Mouse (Mus musculus) forebrain, embryonic 10.5 days (tissue): ENCODE data around the gene Supt5. TPM values are rescaled to one million over a fixed set of nuclear protein-coding genes. Genes with fewer than 3 reads are reported as not detected.

Experiments
- DNase-seq: peaks from one replicate; pipeline ENCODE4 v3.0.0-alpha.2; 2017; ENCODE audit warnings: low spot score; ENCODE audit errors: extremely low spot score
- H3K27ac ChIP-seq: fragments of 300-500 bp; sonication (generic); 2 replicates; pipeline ENCODE4 v1.5.1; 2016; ENCODE audit warnings: mild to moderate bottlenecking
- H3K27me3 ChIP-seq: fragments of 300-500 bp; sonication (generic); 2 replicates; pipeline ENCODE4 v1.6.1; 2016; ENCODE audit warnings: mild to moderate bottlenecking; ENCODE audit not compliant: poor library complexity, severe bottlenecking
- H3K36me3 ChIP-seq: fragments of 300-500 bp; sonication (generic); replicated peaks from 2 replicates; pipeline ENCODE4 v1.6.1; 2016; ENCODE audit warnings: mild to moderate bottlenecking, moderate library complexity
- H3K4me1 ChIP-seq: fragments of 300-500 bp; sonication (generic); 2 replicates; pipeline ENCODE4 v1.6.1; 2016
- H3K4me3 ChIP-seq: fragments of 300-500 bp; sonication (generic); 2 replicates; pipeline ENCODE4 v1.5.1; 2016; ENCODE audit warnings: mild to moderate bottlenecking, moderate library complexity
- H3K9me3 ChIP-seq: fragments of 300-500 bp; sonication (generic); 2 replicates; pipeline ENCODE4 v1.6.1; 2016; ENCODE audit warnings: mild to moderate bottlenecking, moderate library complexity
- WGBS: fragments of 180-500 bp; shearing (Covaris S2); methylation state at CpG from one replicate; pipeline ENCODE4 v1.1.7; 2016; 5-methylcytosine and 5-hydroxymethylcytosine counted together
- polyA plus RNA-seq: library from polyadenylated mRNA; unstranded; fragments of >200 nt; fragmentation: Nextera tagmentation; extraction: Ambion mirVana; gene quantifications from 2 replicates; pipeline ENCODE4 v1.2.1, GENCODE M21; 2016

Gene Supt5
- polyA plus RNA-seq, 1 experiment from 2014 or later: 118 TPM

DNA sequence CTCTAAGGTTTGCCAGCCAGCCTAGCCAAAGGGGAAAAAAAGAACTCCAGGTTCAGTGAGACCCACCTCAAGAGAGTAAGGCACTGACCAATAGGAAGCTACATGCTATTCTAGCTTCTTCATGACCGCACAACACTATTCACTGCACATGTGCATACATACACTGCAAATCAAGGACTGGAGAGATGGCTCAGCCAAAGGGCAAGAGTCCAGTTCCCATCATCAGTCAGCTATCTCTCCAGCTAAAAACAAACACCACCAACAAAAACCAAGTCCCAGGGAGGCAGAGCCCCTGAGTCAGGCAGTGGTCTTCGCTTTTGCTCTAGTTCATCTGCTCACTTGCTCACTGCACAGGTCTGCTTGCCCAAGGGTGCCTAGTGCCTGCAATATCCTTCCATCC, 10.3 kb downstream of the Supt5 start:
- no peak overlapping the region for H3K4me3 ChIP-seq
- H3K27me3 ChIP-seq: no peaks in the 10 kb centered on the region
- H3K36me3 ChIP-seq: peaks cover 100% of the 10 kb centered on the region
- DNase-seq: no peak
- H3K9me3 ChIP-seq: no peaks in the 10 kb centered on the region
- WGBS: 98% methylated on average over 2 of the region's 2 CpGs
- no peaks in the 10 kb centered on the region for H3K4me1 ChIP-seq
- H3K27ac ChIP-seq: no peak overlapping the region

- Histone ChIP-seq H3K36me3 (peaks cover 100% of the 10 kb centered on the region), H3K9me3 (no peaks in the 10 kb centered on the region), H3K4me1 (no peaks in the 10 kb centered on the region), H3K27ac (no peak overlapping the region), H3K4me3 (no peak overlapping the region), H3K27me3 (no peaks in the 10 kb centered on the region)
- 79% methylated on average over 4 of the region's 4 CpGs for WGBS
- no peak for DNase-seq
Measured at GRCm38 (mm10) chr7:28326457-28326856, 12.1 kb downstream of the Supt5 start.

DNA sequence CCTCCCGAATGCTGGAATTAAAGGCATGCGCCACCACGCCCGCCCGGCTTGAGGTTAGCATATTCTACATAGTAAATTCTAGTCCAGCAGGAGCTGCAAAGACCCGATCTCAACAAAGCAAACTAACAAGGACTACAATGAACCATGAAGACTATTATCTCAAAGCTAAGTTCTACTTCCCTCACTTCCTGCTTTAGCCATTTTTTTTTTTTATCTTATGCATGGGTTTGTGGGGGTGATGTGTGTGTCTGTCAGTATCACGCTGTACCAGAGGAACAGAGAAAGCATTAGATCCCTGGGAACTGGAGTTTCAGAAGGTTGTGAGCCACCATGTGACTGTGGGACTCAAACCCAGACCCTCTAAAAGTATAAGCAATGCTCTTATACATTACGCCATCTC, 13.3 kb downstream of the Supt5 start:
- DNase-seq: no peak
- Histone ChIP-seq H3K4me1 (no peaks in the 10 kb centered on the region), H3K36me3 (peaks cover 100% of the 10 kb centered on the region), H3K27ac (no peak overlapping the region), H3K9me3 (no peaks in the 10 kb centered on the region), H3K4me3 (no peak overlapping the region), H3K27me3 (no peaks in the 10 kb centered on the region)
- 91% methylated on average over 8 of the region's 8 CpGs for WGBS

DNA sequence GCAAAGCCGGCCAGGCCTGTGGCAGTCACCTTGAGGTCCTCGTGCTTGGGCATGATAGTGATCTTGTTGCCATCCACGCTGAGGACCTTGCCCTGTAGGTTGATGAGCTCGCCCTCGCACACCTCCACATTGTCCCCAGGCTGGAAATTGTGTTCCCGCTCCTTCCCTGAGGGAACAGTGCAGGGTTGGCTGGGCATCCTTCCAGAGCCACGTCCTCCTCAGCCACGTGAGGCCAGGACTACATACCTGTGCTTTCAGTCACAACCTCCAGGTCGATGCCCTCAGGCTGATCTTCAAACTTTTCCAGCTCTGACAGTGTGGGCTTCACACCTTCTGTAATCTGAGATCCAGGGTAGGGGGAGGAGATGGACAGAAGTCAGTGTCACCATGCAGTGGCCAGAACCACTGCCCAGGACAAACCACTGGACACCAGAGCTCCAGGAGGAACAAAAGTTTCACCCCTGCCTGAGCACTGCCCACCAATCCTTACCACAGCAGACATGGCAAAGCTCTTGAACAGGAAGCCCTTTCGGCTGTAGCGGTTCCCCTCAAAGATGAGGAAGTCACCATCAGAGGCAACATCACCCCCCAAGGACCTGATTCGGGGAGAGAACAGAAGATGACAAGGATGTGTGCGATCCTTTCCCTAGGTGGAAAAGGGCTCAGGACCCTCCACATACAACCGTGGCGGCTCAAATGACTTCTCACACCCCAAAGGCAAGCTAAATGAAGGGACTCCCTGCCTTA, 16.4 kb downstream of the Supt5 start:
- peaks cover 100% of the 10 kb centered on the region for H3K36me3 ChIP-seq
- no peak overlapping the region for H3K4me3 ChIP-seq
- no peak overlapping the region for H3K27ac ChIP-seq
- DNase-seq: no peak
- no peaks in the 10 kb centered on the region for H3K4me1 ChIP-seq
- no peaks in the 10 kb centered on the region for H3K27me3 ChIP-seq
- 95% methylated on average over 15 of the region's 15 CpGs for WGBS
- no peaks in the 10 kb centered on the region for H3K9me3 ChIP-seq

GRCm38 (mm10) chr7:28318714-28319113, 19.8 kb downstream of the Supt5 start:
- Histone ChIP-seq H3K27me3 (no peaks in the 10 kb centered on the region), H3K36me3 (peaks cover 99% of the 10 kb centered on the region), H3K27ac (no peak overlapping the region), H3K4me3 (no peak overlapping the region), H3K9me3 (no peaks in the 10 kb centered on the region), H3K4me1 (no peaks in the 10 kb centered on the region)
- WGBS: 95% methylated on average over 17 of the region's 17 CpGs
- no peak for DNase-seq

- Histone ChIP-seq H3K9me3 (no peaks in the 10 kb centered on the region), H3K36me3 (peaks cover 92% of the 10 kb centered on the region), H3K4me3 (no peak overlapping the region), H3K4me1 (no peaks in the 10 kb centered on the region), H3K27me3 (no peaks in the 10 kb centered on the region), H3K27ac (no peak overlapping the region)
- no peak for DNase-seq
- 92% methylated on average over 3 of the region's 3 CpGs for WGBS
Measured at GRCm38 (mm10) chr7:28318036-28318435, 20.5 kb downstream of the Supt5 start.

- under 1% methylated on average over 45 of the region's 45 CpGs for WGBS
Measured at GRCm38 (mm10) chr7:28311926-28312543, 26.5 kb downstream of the Supt5 start, which contains the start of gene Timm50. Gene Timm50, minus strand, starts transcription at chr7:28312072.

DNA sequence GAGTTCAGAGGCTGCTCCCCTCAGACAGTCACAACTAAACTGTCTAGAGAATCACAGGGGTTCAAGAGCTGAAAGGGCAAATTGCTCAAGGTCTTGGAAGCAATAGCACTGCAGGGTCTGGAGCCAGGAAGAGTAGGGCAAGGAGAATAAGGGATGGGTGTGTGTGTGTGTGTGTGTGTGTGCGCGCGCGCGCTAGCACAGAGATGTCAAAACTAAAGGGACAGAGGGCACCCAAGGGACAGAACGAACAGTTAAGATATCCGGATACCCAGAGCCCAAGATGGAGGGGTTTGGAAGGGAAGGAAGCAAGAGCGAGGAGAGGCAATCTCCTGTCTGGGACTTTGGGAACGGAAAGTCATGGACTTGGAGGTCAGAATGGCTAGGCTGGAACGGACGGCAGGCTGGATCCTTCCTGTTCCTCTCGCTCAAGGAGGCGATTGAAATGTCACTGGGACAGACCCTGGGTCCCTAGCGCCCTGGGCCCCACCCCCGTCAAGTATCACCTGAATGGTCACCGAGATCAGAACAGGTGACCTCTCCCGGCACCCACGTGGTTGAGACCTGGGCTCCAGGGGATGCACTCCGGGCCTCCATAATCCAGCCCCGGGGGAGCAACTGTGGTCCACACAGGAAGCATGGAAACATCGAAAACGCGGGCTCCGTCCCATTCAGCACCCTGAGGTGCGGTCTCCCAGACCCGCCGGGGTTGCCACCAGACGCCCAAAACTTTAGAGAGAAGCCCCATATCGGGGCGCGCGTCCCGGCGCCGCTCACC, 27.2 kb downstream of the Supt5 start:
- H3K36me3 ChIP-seq: peaks cover 70% of the 10 kb centered on the region
- H3K27ac ChIP-seq: peak overlapping the region; percentile 94
- no peaks in the 10 kb centered on the region for H3K9me3 ChIP-seq
- DNase-seq: no peak
- peak overlapping the region; percentile 67 for H3K4me3 ChIP-seq
- H3K4me1 ChIP-seq: peaks cover 26% of the 10 kb centered on the region
- H3K27me3 ChIP-seq: no peaks in the 10 kb centered on the region
- 6% methylated on average over 35 of the region's 35 CpGs for WGBS

More at GRCm38 (mm10) chr7:28311926-28312543, 26.5 kb downstream of the Supt5 start, which contains the start of gene Timm50:
- Histone ChIP-seq H3K4me3 (peak within 1 kb of the TSS; percentile 67), H3K27ac (peak within 1 kb of the TSS; percentile 94), H3K4me1 (peaks cover 26% of the 10 kb centered on the region), H3K27me3 (no peaks in the 10 kb centered on the region), H3K36me3 (peaks cover 70% of the 10 kb centered on the region), H3K9me3 (no peaks in the 10 kb centered on the region)
- peak; percentile 94 for DNase-seq

DNA sequence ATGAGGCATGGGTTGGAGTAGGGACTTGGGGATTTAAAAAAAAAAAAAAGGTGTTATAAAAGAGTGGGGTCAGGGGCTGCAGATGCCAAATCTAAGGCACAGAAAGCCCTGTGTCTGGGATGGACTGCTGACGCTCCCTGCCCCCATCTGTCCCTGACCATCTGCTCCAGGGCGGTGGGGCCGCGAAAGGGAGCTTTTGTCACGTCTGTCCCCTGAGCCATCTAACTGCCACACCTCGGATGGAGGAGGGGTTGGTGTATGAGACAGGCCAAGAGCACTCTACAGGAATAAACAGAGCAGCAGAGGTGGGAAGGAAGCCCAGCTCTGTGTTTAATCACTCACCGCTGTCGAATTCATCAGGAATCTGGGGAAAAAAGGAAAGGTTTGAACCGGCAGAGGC, 28.8 kb downstream of the Supt5 start:
- no peaks in the 10 kb centered on the region for H3K27me3 ChIP-seq
- peak overlapping the region; percentile 94; the same call in 1 of the 2 replicates for H3K27ac ChIP-seq
- peak overlapping the region; percentile 67 for H3K4me3 ChIP-seq
- 69% methylated on average over 9 of the region's 9 CpGs for WGBS
- H3K9me3 ChIP-seq: no peaks in the 10 kb centered on the region
- peaks cover 70% of the 10 kb centered on the region for H3K36me3 ChIP-seq
- H3K4me1 ChIP-seq: peaks cover 26% of the 10 kb centered on the region
- DNase-seq: no peak

DNA sequence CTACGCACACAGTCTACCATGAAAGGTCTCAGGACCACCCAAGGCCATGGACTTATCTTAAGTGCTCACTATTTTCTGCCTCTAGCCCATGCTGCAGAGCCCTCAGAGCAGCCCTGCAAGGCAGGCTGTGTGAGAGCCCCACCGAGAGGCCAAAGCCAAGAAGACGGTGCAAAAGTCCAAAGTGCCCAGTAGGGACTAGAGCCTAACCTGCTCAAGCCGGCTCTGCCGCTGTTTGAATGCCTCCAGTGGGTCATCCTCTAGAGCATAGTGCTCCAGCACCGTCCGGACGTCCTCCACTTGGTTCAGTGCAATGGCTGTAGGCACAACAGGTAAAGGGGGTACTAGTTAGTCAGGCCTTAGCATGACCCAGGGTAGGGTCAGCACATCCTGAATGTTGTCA, 32.3 kb downstream of the Supt5 start:
- H3K27ac ChIP-seq: no peak overlapping the region
- H3K36me3 ChIP-seq: peaks cover 62% of the 10 kb centered on the region
- WGBS: 93% methylated on average over 8 of the region's 8 CpGs
- H3K27me3 ChIP-seq: peaks cover 22% of the 10 kb centered on the region
- no peaks in the 10 kb centered on the region for H3K9me3 ChIP-seq
- DNase-seq: no peak
- peaks cover 39% of the 10 kb centered on the region for H3K4me1 ChIP-seq
- no peak overlapping the region for H3K4me3 ChIP-seq

GRCm38 (mm10) chr7:28305641-28306040, 32.9 kb downstream of the Supt5 start:
- H3K27ac ChIP-seq: no peak overlapping the region
- peaks cover 37% of the 10 kb centered on the region for H3K4me1 ChIP-seq

GRCm38 (mm10) chr7:28301616-28302433, 36.7 kb downstream of the Supt5 start, which contains the start of gene Dll3:
Gene Dll3, minus strand, starts transcription at chr7:28302238.
- Histone ChIP-seq H3K27me3 (peaks cover 66% of the 10 kb centered on the region), H3K4me1 (peaks cover 33% of the 10 kb centered on the region)
- under 1% methylated on average over 30 of the region's 30 CpGs for WGBS

More at GRCm38 (mm10) chr7:28305641-28306040, 32.9 kb downstream of the Supt5 start:
- no peak for DNase-seq
- H3K36me3 ChIP-seq: peaks cover 61% of the 10 kb centered on the region
- peaks cover 28% of the 10 kb centered on the region for H3K27me3 ChIP-seq
- H3K9me3 ChIP-seq: no peaks in the 10 kb centered on the region
- WGBS: 94% methylated on average over 10 of the region's 10 CpGs
- no peak overlapping the region for H3K4me3 ChIP-seq

More at GRCm38 (mm10) chr7:28301616-28302433, 36.7 kb downstream of the Supt5 start, which contains the start of gene Dll3:
- Histone ChIP-seq H3K36me3 (peaks cover 22% of the 10 kb centered on the region), H3K27ac (peak within 1 kb of the TSS; percentile 80), H3K4me3 (peak within 1 kb of the TSS; percentile 49), H3K9me3 (no peaks in the 10 kb centered on the region)
- peak; percentile 78 for DNase-seq
